Mouse (Mus musculus) effector memory CD4-positive, alpha-beta T cell, adult 7 months (primary cell): ENCODE measurements around the gene Elk4. TPM values are rescaled to one million over a fixed set of nuclear protein-coding genes. Genes with fewer than 3 reads are reported as not detected.

Experiments used
- polyA plus RNA-seq: library from polyadenylated mRNA; unstranded; fragments of 100-300 nt; shearing (Covaris generic); gene quantifications from one replicate; pipeline ENCODE4 v1.2.1, GENCODE M21; 2017

The Elk4 gene
- 113 TPM for polyA plus RNA-seq

GRCm38 (mm10) chr1:132007282-132007815, at the start of gene Elk4:
Gene Elk4 (plus strand): TSS chr1:132007607.

GRCm38 (mm10) chr1:131962606-131963084, 44.8 kb upstream of the Elk4 start, which contains the start of gene Slc45a3:
Gene Slc45a3 (plus strand): TSS chr1:131962967.

GRCm38 (mm10) chr1:132067261-132068255, 60.2 kb downstream of the Elk4 start, which contains the start of gene Mfsd4a:
Gene Mfsd4a (minus strand): TSS chr1:132068062.

Other genes with a start within 250 kb of the Elk4 start
- gene Pm20d1, start 210.2 kb upstream of the Elk4 start, polyA plus RNA-seq = 0.61 TPM
- 73.1 TPM for gene Slc41a1, start 180.1 kb upstream of the Elk4 start, polyA plus RNA-seq
- 17.5 TPM for gene Rab29, start 140.4 kb upstream of the Elk4 start, polyA plus RNA-seq
- 52.6 TPM for gene Nucks1, start 97.1 kb upstream of the Elk4 start, polyA plus RNA-seq
- not detected for gene Slc45a3, start 44.6 kb upstream of the Elk4 start, polyA plus RNA-seq
- 100 TPM for gene Mfsd4a, start 60.5 kb downstream of the Elk4 start, polyA plus RNA-seq
- not detected for gene Cdk18, start 132.1 kb downstream of the Elk4 start, polyA plus RNA-seq
- 0.55 TPM for gene Lemd1, start 183.8 kb downstream of the Elk4 start, polyA plus RNA-seq
- gene AC124108.1, start 183.8 kb downstream of the Elk4 start, polyA plus RNA-seq = not detected
- not detected for gene Gm10188, start 222.2 kb downstream of the Elk4 start, polyA plus RNA-seq